Mouse (Mus musculus): ENCODE measurements around the gene Rnf157.
A peak's percentile ranks its signal among the peaks of the same experiment; 100 is the strongest.

Rnf157 gene

GRCm38 (mm10) chr11:116334417-116334782 lies 78.4 kb downstream of the Rnf157 start:
- no peak for DNase-seq

DNA sequence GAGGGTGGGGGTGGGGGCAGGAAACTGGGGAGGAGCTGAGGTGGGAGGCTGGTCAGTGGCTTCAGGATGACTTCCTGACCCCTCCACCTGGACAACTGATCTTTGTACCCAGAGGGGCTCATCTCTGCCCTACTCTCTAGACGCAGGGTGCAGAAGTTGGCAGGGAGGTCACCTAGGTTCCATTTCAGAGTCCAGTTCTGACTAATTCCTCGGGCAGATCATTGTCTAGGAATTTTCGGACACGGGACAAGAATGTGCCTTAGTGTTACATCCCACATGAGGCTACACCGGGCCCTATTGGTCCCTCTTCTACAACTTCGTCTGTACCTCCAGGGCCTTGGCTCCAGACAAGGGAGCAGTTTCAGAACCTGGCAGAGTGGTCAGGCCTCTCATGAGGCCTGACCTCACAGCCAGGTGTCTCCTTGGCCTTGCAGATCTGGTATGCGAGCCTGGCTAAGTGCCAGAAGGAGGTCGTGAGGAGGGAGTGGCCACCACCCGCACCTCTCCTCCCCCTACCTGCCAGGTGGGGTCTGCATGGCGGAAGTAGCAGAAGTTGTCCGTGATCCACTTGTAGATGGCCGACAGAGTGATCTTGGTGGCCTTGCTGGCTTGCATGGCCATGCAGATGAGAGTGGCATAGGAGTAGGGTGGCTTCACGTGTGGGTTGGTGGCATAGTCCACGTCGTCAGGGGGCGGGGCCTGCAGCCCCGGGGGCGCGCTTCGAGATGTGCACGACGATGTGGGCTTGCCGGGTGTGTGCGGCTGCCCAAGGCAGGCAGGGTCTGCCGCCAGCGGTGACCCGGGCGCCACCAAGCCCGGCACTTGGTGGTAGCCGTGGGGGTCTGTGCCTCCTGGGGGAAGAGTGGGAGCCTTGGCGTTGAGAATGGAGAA lies 79.1 kb downstream of the Rnf157 start:
- DNase-seq: no peak

GRCm38 (mm10) chr11:116332983-116333270 lies 79.9 kb downstream of the Rnf157 start:
- no peak for DNase-seq

DNA sequence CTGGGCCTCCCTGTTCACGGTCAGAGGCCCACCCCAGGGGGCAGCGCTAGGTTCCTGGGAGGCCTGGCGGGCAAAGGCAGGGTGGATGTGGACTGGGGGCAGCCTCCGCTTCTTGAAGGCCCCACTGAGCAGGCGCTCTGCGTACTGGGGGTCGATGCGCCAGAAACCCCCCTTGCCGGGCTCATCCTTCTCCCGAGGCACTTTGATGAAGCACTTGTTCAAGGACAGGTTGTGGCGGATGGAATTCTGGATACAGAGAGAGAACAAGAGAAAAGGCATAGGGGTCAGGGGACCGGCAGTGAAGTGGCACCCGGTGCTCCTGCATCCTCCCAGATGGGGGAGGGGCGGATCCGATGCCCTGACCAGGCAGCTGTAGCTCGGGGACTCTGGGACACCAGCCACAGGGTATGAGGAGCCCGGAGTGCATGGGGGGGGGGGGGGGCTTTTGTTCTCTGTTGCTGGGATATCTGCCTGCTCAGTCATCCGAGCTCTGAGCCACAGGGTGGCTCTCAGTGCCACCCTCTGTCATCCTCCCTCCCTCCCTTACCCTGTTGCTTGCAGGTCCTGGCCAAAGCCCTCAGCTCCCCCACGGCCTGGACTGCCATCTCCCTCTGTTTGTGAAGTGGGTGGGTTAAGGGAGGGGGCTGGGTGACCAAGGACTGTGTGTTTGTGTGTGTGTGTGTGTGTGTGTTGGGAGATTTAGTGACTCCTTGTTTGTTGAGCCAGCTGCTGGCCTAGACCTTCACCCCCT lies 80.4 kb downstream of the Rnf157 start:
- DNase-seq: no peak

DNA sequence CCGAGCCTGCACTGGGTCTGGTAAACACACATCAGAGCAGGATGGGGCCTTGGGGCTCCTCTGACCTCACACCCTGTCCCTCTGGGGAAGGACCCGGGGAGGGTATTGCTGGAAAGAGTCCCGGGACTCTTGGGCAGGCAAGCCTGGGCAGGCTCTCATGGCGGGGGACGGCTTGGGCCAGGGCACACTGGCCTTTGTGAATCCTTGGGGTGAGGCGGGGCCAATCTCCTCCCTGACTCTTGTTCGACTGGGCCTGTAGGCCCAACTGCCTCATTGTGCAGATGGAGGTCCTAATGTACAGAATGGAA lies 82.7 kb downstream of the Rnf157 start:
- DNase-seq: no peak

DNA sequence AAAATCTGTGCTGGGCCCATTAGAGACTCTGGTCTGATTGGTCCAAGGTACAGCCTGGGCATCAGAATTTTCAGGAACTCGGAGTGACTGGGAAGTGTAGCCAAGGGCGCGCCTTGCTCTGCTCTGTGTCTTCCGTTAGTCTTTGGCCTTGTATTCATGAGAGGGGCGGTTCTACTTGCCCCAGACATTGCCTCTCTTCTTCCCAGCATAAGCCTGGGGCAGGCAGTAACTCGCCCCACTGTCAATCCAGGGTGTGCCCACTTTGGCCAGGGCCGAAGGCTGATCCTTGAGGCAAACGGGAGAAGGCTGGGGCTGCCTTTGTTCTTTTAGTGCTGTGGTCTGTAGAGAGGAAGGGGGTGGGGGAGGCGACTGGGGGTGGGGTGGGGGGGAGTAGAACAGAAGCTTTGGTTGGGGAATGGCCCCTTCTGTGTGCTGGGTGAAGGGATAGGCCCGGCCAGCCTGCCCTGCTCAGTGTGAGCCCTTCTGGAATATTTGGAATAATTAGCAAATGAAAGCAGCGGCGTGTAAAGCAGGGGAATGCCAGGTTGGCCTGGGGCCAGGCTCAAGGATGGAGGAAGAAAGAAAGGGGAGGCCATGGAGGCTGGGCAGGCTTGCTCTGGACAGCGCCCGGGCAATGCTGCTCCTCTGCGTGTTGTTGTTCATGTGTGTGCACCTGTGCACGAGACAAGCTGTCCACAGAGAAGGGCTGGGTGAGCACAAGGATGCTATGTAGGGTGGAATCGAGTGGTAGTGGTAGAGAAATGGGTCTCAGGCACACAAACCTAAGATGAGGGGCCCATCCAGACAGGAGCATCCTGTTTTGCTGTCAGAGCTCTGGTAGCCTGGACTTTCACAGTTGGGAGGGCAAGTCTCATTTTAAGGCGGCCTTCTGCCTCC lies 83.3 kb downstream of the Rnf157 start:
- DNase-seq: no peak

DNA sequence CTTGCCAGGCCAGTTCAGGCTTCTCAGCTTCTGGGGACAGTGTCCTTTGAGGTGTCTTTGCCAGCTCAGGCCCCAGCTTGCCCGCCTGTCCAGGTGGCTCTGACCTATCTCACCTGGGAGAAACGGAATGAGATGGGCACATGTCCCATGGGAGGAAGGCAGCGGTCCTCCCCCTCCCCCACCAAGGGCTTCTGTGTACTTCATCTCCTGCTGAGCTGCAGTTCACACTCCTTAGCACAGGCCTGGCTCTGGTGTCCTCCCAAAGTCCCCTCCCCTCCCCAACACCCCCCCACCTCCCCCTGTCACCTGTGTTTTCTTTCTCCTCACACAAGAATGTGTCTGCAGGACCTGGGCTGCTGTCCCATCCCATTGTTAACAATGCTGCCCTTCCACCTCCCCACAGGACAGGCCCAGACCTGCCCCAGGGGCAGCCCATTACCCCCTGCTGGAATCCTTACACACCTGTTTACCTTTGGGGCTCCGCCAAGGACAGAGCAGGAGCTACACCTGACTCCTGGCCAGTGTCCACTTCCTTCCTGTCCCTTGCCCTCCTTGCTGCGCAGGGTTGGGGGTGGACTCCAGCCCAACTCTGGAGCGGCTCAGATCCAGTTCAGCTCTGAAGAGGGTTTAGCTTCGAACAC lies 85.7 kb downstream of the Rnf157 start:
- DNase-seq: no peak

DNA sequence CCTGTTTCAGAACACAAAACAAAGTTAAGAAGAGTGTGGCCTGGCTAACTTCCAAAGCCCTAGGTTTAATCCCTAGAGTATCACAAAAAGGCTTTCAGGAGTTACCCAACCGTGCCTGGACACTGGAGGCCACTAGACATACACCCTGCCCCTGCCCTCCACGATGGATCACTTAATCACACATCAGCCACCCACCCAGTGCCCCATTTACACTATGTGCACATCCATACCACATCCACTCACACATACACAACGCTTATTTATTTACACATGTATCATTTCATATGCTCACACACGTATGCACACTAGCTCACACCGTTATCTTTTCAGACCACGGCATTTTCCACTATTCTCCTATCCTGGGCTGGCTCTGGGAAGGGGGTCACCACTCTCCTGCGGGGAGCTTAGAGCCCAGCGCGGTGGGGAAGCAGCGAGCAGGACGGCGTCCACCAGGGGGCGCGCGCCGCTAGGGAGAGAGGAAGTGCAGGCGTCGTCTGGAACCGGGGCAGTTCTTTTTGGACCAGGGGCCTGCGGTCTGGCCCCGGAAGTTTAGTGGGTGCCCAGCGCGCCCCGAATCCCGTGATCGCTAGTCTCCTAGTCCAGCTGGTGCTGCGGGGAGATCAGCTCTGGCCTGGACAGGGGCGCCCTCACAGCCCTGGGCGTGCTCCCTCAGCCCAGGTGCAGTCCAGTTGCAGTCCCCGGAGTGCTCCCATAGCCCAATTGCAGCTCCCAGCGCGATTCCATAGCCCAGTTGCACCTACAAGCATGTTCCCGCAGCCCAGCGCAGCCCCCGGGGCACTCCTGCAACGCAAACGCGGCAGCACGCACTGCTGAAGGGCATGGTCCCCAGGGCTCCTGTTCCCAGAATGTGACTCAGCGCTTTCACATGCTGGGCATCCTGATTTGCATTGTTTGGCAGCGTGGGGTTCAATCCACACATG lies 93.8 kb downstream of the Rnf157 start:
- peak; percentile 83 to 84 for DNase-seq

- DNase-seq: no peak
Observed at GRCm38 (mm10) chr11:116312359-116312758, 100.5 kb downstream of the Rnf157 start.

DNA sequence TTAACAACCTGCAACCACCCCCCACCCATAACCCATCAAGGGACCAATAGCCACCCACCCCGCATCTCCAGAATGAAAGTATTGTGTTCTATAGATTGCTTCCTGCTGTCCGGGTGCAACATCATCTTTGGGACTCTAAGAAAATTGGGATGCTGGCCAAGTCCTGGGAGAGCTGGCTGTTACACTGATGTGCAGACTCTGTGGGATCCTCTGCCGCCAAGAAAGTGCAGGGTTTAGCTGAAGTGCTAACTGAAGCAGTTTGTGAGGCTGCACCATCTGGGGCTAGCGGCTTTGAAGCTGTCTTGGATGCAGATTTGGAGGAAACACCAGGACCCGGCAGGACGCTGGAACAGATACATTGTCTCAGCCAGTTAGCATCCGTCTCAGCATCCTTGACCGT lies 101.7 kb downstream of the Rnf157 start:
- no peak for DNase-seq

DNA sequence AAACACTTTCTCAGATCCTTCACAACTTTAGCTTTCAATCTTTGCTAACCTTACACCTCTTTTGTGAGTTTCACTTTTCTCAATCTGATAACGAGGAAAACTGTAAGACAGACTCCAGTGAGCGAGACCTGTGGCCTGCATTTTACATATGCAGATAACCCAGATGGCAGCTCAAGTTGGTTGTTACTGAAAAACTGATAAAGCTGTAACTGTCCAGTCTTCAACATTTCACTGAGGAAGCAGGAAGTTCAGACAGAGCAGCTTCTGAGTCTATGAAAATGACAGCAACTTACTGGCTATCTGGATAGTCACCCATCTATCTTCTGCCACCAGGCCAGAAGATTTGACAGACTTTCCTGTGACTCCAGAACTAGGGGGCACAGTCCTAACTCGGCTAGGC lies 103.2 kb downstream of the Rnf157 start:
- DNase-seq: no peak

- DNase-seq: no peak
Observed at GRCm38 (mm10) chr11:116307762-116308531, 104.9 kb downstream of the Rnf157 start.

GRCm38 (mm10) chr11:116307019-116307725 lies 105.7 kb downstream of the Rnf157 start, which contains the start of gene Exoc7:
Gene Exoc7 (minus strand): TSS chr11:116307233.
- no peak for DNase-seq

GRCm38 (mm10) chr11:116306126-116306982 lies 106.5 kb downstream of the Rnf157 start:
- DNase-seq: peak; percentile 94 to 96

DNA sequence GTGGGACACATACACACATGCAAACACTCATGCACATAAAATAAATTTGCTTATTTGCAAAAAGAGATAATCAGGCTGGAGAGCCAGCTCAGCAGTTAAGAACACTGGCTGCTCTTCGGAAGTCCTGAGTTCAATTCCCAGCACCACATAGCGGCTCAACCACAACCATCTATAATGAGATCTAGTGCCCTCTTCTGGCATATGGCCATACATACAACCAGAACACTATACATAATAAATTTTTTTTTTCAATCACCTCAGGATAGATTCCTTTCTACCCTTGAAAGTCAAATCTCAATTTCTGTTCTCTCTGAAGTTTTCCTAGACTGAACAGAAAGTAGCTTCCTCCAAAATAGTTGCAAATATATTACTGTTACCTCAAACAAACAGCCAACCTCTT lies 107.4 kb downstream of the Rnf157 start:
- no peak for DNase-seq

GRCm38 (mm10) chr11:116298621-116299020 lies 114.2 kb downstream of the Rnf157 start:
- DNase-seq: no peak

DNA sequence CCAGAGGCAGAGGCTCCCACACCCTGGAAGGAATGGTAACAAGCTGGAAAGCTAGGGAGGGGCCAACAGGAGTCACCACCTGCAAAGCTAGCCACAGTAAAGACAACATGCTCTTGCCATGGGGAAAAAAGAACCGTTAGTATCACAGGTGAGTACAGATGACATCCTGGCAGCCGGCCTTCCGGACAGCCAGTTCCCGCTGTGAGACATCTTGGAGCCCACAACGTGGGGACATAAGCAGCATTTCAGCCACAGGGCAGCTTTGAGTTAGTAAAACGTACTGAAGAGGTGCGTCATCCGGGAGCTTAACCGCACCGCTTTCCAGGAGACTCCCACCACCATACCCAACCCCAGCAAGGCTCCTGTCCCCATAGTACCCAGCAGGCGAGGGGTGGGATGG lies 114.6 kb downstream of the Rnf157 start:
- no peak for DNase-seq

DNA sequence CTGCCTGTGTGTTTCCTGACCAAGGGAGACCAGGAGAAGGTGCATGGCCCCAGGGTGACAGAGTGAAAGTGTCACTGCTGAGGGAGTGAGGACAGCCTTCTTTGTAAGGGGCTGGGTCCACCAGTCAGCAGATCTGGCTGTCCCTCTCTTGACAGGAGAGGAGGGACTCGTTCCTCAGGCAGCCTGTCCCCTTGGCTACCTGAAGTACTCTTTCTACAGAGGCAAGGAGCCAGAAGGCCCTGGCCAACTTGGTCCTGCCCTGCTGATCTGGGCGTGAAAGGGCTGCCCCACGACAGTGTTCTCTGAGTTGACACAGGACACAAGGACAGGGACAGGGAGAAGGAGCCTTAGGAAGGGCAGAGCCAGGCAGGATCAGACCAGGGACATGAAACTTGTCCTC lies 115.8 kb downstream of the Rnf157 start:
- DNase-seq: no peak

- DNase-seq: no peak
Observed at GRCm38 (mm10) chr11:116296191-116296734, 116.6 kb downstream of the Rnf157 start.

Measured in thymus, postnatal 36 days (tissue).